Mouse (Mus musculus): Measurements from ENCODE around the gene Serpinb9g. TPM values are rescaled to one million over a fixed set of nuclear protein-coding genes. Genes with fewer than 3 reads are reported as not detected.
"Not testable (repeated sequence)": the region's sequence is repeated elsewhere in the genome, so short reads cannot be mapped to it uniquely, and the experiment has no call there.

Serpinb9g gene
- total RNA-seq (2021) = not detected

DNA sequence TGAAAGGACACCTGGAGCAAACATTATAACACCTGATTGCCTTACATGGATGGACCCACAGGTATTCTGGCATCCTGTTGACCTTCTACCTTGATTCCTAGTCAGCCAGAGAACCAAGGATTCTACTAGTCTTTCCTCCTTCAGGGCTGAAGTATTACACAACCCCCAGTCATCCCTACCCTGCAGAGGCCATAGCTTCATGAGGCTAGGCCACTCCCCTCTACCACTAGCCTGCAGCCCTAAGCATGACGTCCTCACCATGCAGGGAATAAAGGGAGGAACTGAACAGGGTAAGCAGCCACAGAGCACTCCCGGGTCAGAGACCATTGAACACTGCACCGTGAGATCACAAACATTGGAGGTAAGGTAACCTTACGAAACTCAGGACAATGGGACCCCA is at the start of gene Serpinb9g:
Gene Serpinb9g (plus strand): TSS at position 301 of the 400 bp plus-strand sequence.
- not testable (repeated sequence) for DNase-seq

DNA sequence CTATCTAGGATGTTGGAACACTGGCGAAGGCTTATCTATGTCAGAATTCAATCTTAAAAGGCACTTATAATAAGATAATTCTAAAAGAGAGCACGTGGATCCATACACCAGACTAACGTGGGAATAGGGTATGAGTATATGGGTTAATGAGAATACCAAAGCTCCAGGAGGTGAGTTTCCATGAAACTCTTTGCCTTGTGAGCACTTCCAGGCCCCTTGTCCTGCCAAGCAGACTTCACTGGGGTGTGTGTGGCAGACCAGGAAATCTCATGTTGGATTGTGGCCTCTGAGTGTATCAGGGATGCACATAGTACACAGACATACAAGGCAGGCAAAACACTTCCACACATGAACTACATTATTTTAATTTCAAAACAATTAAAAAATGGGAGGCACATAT is 718 bp upstream of the Serpinb9g start:
- not testable (repeated sequence) for DNase-seq

DNA sequence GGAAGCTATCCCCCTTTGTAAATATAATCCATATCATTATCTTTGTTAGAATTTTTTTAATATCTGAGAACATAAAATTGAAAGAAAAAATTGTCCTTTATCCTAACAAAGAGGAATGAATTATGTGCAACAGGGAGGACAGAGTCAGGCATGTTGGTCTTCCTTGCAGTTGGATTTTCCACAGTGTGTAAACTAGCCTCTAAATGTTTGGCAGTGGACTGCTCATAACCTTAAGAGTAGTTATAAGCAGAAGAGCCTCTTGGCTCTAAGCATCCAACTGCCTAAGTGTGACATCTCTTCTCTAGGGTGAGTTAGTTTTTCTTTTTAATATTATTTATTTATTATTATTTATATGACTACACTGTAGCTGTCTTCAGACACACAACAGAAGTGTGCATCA is 40.0 kb downstream of the Serpinb9g start:
- DNase-seq = no peak

DNA sequence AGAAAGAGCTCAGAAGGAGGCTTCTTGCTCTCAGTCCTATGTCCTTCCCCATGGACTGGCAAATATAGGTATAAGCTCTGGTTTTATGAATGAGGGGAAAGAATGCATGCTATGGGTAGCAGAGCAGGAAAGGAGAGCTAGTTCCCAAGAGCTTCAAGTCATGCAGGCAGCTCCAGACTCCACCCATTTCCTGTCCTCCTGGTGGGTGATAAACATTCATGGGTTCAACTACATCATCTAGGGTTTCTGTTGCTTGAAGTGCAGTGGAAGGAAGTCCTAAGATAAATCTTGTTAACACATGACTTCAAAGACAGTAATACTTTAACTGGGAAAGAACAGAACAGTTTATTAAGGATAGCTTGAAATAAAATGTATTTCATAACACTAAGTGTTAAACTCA is 48.2 kb downstream of the Serpinb9g start:
- no peak for DNase-seq

Other genes starting within 250 kb of the Serpinb9g start
- gene Serpinb9e, start 235.2 kb upstream of the Serpinb9g start, total RNA-seq (2021) = not detected
- gene Serpinb9f, start 160.7 kb upstream of the Serpinb9g start, total RNA-seq (2021) = not detected
- not detected for gene Gm11397, start 89.0 kb upstream of the Serpinb9g start, total RNA-seq (2021)
- gene Serpinb6d, start 176.6 kb downstream of the Serpinb9g start, total RNA-seq (2021) = not detected